Comparison of ENCODE assay signal across 19 mouse cellular contexts in the genomic region with DNA sequence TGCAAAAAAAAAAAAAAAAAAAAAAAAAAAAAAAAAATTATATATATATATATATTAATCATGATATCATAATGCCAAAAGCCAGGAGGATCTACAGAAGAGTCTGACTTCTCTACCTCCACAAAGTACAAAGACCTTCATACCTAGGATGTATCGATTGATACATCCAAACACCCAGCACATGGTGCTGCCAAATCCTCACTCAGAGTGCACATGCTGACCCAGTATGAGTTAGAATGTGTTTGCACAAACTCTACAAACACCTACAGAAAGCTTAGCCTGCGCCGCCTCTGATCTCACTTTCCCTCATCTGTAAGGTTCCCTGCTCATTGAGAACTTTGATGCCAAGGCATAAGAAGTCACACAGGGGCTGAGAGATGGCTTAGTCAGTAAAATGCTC. TPM values are rescaled to one million over a fixed set of nuclear protein-coding genes. Genes with fewer than 3 reads are reported as not detected.
DNase-seq lines count a peak whose midpoint lies in the region; ATAC-seq and TF ChIP-seq lines count a peak whose summit lies in the region.
"Had no signal": no experiment of that assay in that cellular context is flagged by ENCODE, and none has a peak within 500 bp of the region (broad histone marks: within the 10 kb centered on the region; RNA-seq: fewer than 3 reads in every experiment).

No protein-coding gene starts in this region.

- no peak for ATAC-seq in liver, embryonic 12.5 days
- ATAC-seq in liver, postnatal 0 days = peak; percentile 18; the same call in 1 of the 2 replicates
- ATAC-seq: activated CD4-positive, CD25-positive, alpha-beta regulatory T cell, adult 4 months; CD4-positive, CD25-positive, alpha-beta regulatory T cell, adult 4 months; Patski had no signal

- no peak overlapping the region for H3K4me2 ChIP-seq in liver, embryonic 12.5 days
- H3K4me2 ChIP-seq in liver, postnatal 0 days (ENCODE audit: low read depth, low read length) = no peak overlapping the region

- TF ChIP-seq POLR2A in liver, adult 2 months (IDR thresholded peaks at IDR 0.05; ENCODE audit: extremely low read depth, insufficient read depth, low read length) = no peak

- no peaks in the 10 kb centered on the region for H3K36me3 ChIP-seq in liver, adult 2 months (ENCODE audit: control insufficient read depth, insufficient read depth, low read length)
- no peaks in the 10 kb centered on the region for H3K36me3 ChIP-seq in liver, embryonic 12.5 days
- no peaks in the 10 kb centered on the region for H3K36me3 ChIP-seq in liver, postnatal 0 days (replicated peaks; ENCODE audit: insufficient read depth, low read length)

- TF ChIP-seq EP300 in liver, postnatal 0 days (IDR thresholded peaks at IDR 0.05; ENCODE audit: low read depth) = no peak

- 16% methylated on average over 3 of the region's 3 CpGs for WGBS in liver, adult 2 months
- WGBS in liver, embryonic 12.5 days (ENCODE audit: insufficient replicate concordance) = 69% methylated on average over 3 of the region's 3 CpGs
- 58% methylated on average over 3 of the region's 3 CpGs for WGBS in liver, postnatal 0 days (ENCODE audit: insufficient replicate concordance)

- no peak overlapping the region for H3K4me3 ChIP-seq in liver, adult 2 months (ENCODE audit: insufficient read depth, low read depth, low read length)
- no peak overlapping the region for H3K4me3 ChIP-seq in liver, embryonic 12.5 days
- no peak overlapping the region for H3K4me3 ChIP-seq in liver, postnatal 0 days (ENCODE audit: low read depth, low read length)

- no peaks in the 10 kb centered on the region for H3K9me3 ChIP-seq in liver, embryonic 12.5 days (replicated peaks)
- no peaks in the 10 kb centered on the region for H3K9me3 ChIP-seq in liver, postnatal 0 days (ENCODE audit: low read length)

- no peak overlapping the region for H3K9ac ChIP-seq in liver, adult 2 months (ENCODE audit: low read depth, low read length)
- no peak overlapping the region for H3K9ac ChIP-seq in liver, embryonic 12.5 days
- no peak overlapping the region for H3K9ac ChIP-seq in liver, postnatal 0 days (replicated peaks)

- peaks cover 14% of the 10 kb centered on the region for H3K4me1 ChIP-seq in liver, adult 2 months (ENCODE audit: control insufficient read depth, insufficient read depth, low read length)
- peaks cover 29% of the 10 kb centered on the region for H3K4me1 ChIP-seq in liver, embryonic 12.5 days
- H3K4me1 ChIP-seq in liver, postnatal 0 days (ENCODE audit: insufficient read depth) = peaks cover 14% of the 10 kb centered on the region

- no peaks in the 10 kb centered on the region for H3K27me3 ChIP-seq in liver, adult 2 months (ENCODE audit: control insufficient read depth, insufficient read depth, low read length)
- H3K27me3 ChIP-seq in liver, embryonic 12.5 days (replicated peaks) = peaks cover 28% of the 10 kb centered on the region
- no peaks in the 10 kb centered on the region for H3K27me3 ChIP-seq in liver, postnatal 0 days (ENCODE audit: insufficient read depth, low read length)
- H3K27me3 ChIP-seq: CH12.LX, Patski had no signal

- peak; percentile 6 for DNase-seq in cerebellum, adult 9-10 months
- DNase-seq in cerebellum, postnatal 10 days = no peak
- DNase-seq in liver, adult 2 months (ENCODE audit: extremely low read depth, low read depth, low spot score) = peak; percentile 93
- DNase-seq in liver, postnatal 0 days = no peak
- no peak for DNase-seq in liver
- DNase-seq: adrenal gland, adult 8-10 months; adrenal gland, postnatal 10 days; adrenal gland, postnatal 14 days; adrenal gland, postnatal 25 days; adrenal gland, postnatal 36 days; B cell, adult 2 months; cerebellum, adult 11 months; cerebellum, adult 11-12 months; cerebellum, adult 18-20 months had no signal

- no peak overlapping the region for H3K27ac ChIP-seq in liver, adult 2 months (replicated peaks; ENCODE audit: insufficient read depth, low read depth, low read length)
- no peak overlapping the region for H3K27ac ChIP-seq in liver, embryonic 12.5 days
- H3K27ac ChIP-seq in liver, postnatal 0 days (ENCODE audit: low read depth) = no peak overlapping the region

- no peak for TF ChIP-seq CTCF in liver, adult 2 months (IDR thresholded peaks at IDR 0.05; ENCODE audit: low read depth, low read length)
- TF ChIP-seq CTCF in liver, postnatal 0 days (IDR thresholded peaks at IDR 0.05; ENCODE audit: low read depth) = no peak

- H3K79me2 ChIP-seq in liver, adult 2 months (ENCODE audit: control insufficient read depth, insufficient read depth, low read length) = peaks cover 13% of the 10 kb centered on the region

RNA-seq across cellular contexts. Expression of gene Adcy9, which starts 2.7 kb away (rescaled TPM):
- total RNA-seq in liver, adult 2 months (2014; rRNA removed) = 23.0 and 24.5 TPM in 2 replicates
- polyA plus RNA-seq in liver, adult 2 months (2012; rRNA removed) = 10.0 and 15.0 TPM in 2 replicates
- polyA plus RNA-seq in liver, embryonic 12.5 days (2016; fragmentation: Nextera tagmentation; extraction: Ambion mirVana) = 1.1 and 1.6 TPM in 2 replicates
- 0.80 and 0.94 TPM in 2 replicates for polyA plus RNA-seq in liver, postnatal 0 days (2015; fragmentation: Nextera tagmentation; extraction: Ambion mirVana)

Comparison
In these comparisons a context has a peak if more than half of its experiments do, and no peak if none do; other contexts are left out.
1. DNase-seq: peak in cerebellum, adult 9-10 months (single experiment) and liver, adult 2 months (single experiment); none in cerebellum, postnatal 10 days (0 of 2), liver, postnatal 0 days (single experiment) and liver (single experiment).